Mouse (Mus musculus): Measurements from ENCODE around the gene Usp1.
"Not testable (repeated sequence)": the region's sequence is repeated elsewhere in the genome, so short reads cannot be mapped to it uniquely, and the experiment has no call there.

Gene Usp1

DNA sequence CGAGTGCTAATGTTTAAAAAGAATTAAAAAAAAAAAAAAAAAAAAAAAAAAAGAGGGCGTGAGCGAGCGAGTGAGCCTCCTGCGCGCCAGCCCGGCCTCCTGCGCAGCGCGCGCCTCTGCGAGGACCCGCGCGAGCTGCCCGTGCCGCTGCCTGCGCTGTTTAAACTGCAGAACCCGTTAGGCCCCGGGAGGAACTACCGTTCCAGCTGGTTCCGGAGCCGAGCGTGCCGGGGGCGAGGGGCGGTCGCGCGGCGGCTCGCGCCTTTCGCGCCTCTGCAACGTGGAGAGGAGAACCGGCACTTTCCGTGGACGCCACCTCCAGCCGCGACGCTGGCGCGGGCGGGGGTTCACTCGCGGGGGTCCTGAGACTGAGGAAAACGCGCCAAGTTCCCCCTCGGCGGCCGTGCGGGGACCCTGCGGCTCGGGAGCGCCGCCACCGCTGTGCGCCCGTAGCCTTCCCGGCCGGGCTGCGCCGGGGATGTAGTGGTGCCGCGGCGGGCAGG, at the start of gene Usp1:
Gene Usp1, plus strand, starts transcription at position 243 of the 503 bp plus-strand sequence.
- DNase-seq (ENCODE audit: low read depth, low spot score): no peak

DNA sequence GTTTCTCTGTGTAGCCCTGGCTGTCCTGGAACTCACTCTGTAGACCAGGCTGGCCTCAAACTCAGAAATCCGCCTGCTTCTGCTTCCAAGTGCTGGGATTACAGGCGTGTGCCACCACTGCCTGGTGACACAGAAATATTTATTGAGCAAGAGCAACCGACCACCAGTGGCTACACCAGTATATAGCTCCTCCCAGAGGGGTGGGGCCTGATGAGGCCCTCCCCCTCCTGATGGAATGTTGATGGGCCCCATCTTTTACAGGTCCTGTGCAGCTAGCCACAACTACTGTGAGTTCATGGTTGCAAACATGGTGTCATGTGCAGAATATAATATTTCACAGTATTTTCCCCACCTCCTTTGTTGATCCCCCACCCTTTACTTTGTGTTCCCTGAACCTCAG, 40.9 kb upstream of the Usp1 start:
- no peak for DNase-seq (ENCODE audit: low read depth, low spot score)

GRCm38 (mm10) chr4:98886377-98886776, 37.2 kb upstream of the Usp1 start:
- no peak for DNase-seq (ENCODE audit: low read depth, low spot score)

GRCm38 (mm10) chr4:98887148-98887547, 36.5 kb upstream of the Usp1 start:
- DNase-seq (ENCODE audit: low read depth, low spot score): peak; percentile 43

DNA sequence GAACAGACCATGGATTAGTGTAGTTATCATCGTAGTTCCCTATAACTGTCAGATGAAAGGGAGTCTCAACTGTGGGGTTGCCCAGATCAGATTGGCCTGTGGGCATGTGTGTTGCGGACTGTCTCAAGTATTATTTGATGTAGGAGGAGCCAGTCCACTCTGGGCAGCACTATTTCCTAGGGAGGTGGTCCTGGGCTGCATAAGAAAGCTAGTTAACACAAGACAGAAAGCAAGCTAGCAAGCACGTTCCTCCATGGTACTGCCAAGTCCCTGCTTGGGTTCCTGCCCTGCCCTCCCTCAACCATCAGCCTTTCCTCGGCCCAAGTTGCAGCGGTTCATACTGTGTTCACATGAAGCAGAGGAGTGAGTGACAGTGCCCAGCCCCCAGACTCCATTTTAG, 13.4 kb upstream of the Usp1 start:
- no peak for DNase-seq (ENCODE audit: low read depth, low spot score)

- DNase-seq (ENCODE audit: low read depth, low spot score): no peak
Measured at GRCm38 (mm10) chr4:98917724-98918123, 5.9 kb upstream of the Usp1 start.

- DNase-seq (ENCODE audit: low read depth, low spot score): no peak
Measured at GRCm38 (mm10) chr4:98918204-98918603, 5.4 kb upstream of the Usp1 start.

GRCm38 (mm10) chr4:98920896-98921295, 2.7 kb upstream of the Usp1 start:
- no peak for DNase-seq (ENCODE audit: low read depth, low spot score)

GRCm38 (mm10) chr4:98922061-98922642, 1.5 kb upstream of the Usp1 start:
- DNase-seq (ENCODE audit: low read depth, low spot score): peak; percentile 33

DNA sequence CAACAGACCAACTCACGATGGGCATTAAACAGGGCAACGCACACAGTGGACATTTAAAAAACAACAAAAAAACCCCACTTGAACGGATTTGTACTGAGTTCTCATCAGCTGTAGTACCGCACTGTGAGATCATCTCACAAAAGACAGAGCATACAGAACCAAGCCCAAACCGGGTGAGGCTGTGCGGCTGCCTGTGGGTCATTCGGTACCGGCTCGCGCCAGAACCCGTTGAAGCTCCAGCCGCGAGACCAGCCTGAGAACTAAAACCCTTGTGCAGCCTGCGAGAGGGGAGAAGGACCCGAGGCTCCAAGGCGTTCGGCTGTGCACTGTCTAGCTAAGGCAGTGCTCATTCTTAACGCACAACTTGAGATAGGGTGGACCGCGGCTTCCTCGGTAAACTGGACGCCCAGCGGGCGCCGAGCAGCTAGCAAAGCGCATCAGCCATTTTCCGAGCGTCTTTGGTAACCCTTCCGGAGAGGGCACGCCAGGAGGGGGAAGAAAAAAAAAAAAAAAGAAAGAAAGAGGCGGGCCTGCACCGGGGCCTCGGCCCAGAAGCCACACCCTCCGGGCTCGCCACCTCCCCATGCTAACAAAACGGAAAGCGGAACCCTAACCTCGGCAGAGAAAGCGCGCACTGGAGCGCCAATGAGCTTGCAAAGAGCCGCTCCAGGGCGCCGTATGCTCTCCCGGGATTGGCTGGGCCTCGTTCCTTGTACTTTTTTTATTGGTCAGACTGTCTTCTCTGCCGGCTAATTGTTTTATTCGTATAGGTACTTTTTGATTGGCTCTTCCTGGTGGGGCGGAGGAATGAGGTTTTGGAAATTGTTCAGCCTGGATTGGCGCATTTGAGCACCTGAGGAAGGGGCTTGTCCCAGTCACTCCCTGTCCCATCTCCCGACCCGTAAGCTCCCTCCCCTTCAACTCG, 705 bp upstream of the Usp1 start:
- DNase-seq (ENCODE audit: low read depth, low spot score): peak; percentile 99

DNA sequence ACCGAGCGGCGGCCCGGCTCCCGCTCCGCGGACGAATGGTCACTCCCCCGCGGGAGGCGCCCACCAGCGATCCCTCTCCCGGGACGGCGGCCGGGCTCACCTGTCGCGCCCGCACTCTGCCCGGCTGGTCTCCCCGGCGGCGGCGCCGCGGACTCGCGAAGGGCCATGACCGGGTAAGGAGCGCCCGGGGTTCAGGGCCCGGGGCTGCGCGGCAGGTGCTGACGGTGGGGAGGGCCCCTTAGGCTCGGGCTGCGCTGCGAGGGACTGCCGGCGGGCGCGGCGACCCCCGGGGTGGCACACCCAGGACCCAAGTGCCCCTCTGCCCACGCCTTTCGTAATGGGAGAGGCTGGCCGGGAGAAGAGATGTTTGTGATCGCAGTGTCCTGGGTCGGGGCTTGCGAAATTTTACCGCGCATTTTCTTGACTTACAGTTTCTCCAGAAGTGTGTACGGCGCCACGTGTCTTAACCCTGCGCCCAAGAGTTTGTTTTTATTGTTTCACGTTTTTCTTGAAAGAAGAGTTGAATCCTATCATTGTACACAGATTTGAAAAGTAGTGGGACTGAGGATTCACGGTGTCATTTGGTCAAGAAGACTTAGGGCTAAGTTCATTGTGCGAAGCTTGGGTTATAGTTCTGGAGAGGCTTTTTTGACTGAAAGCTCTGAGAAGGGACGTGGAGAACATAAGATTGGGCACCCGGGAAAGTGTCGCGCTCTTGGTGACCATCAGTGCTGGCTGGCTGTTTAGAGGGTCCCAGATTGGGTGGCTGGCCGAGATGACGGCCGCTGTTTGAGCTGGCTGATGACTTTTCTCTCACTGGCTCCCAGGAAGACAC, 678 bp downstream of the Usp1 start:
- DNase-seq (ENCODE audit: low read depth, low spot score): peak; percentile 61

DNA sequence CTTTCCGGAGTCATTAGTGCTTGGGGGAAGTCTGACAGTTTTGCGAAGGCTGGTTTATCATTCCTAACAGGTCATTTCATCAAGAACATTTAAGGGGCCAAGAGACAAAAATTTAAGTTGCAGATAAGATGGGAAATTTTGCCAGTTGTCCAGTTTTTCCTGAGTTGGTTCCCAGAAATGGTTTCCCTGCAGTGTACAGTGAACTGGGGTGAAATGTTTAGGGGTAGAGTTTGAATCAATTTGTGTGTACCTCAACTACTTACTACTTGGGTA, 1.2 kb downstream of the Usp1 start:
- DNase-seq (ENCODE audit: low read depth, low spot score): no peak

- no peak for DNase-seq (ENCODE audit: low read depth, low spot score)
Measured at GRCm38 (mm10) chr4:98925250-98925781, 1.7 kb downstream of the Usp1 start.

DNA sequence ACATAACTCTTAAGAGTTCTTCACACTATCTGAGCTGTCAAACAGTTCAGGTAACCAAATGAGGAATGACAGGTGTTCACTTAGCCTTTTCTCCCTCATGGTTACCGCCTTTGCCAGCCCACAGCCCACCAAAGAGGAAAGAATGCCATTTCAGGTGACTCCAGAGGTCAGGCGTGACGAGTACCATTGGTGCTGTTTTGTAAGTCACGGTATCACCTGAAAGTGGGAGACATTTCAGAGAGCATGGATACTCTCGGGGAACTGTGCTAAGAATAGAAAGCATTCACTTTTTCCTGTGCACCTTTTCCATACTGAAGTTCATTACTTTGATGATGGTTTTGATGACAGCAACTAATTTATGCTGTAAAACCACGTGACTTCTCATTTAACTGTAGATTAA, 12.4 kb downstream of the Usp1 start:
- DNase-seq (ENCODE audit: low read depth, low spot score): no peak

- DNase-seq (ENCODE audit: low read depth, low spot score): not testable (repeated sequence)
Measured at GRCm38 (mm10) chr4:98938210-98938609, 14.6 kb downstream of the Usp1 start.

DNA sequence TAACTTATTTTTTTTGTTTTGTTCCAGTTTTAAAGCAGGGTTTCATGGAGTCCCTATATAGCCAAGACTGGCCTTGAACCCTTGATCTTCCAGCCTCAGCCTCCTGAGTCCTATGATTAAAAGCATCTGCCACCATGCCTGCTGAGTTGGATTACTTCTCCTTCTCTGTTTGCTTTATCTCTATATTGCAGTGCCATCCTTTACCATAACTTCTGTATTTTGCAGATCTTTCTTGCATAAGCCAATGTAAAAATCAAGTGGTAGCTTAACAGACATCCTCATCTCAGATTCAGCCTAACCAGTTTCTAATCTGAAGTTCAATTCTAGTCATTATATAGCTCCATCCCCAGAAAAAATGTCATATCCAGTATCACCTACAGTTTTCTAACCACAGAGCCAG, 27.0 kb downstream of the Usp1 start:
- DNase-seq (ENCODE audit: low read depth, low spot score): no peak

GRCm38 (mm10) chr4:98955986-98956385, 32.4 kb downstream of the Usp1 start:
- no peak for DNase-seq (ENCODE audit: low read depth, low spot score)

- DNase-seq (ENCODE audit: low read depth, low spot score): no peak
Measured at GRCm38 (mm10) chr4:98960243-98960642, 36.6 kb downstream of the Usp1 start.

DNA sequence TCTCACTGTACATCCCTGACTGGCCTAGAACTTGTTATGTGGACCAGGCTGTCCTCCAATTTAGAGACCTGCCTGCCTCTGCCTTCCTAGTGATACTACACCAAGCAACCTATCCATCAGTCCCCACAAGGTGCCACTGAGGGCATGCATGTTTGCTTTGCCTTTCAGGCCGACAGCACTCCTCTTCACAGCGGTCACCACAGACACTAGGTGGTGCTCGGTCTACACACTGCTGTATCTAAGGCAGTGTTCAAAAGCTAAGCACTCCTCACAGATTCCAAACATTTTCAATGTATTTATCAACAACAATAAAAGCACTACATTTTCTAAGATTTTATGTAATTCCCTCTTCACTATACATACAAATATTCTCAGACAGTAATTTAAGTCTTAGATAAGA, 46.3 kb downstream of the Usp1 start:
- no peak for DNase-seq (ENCODE audit: low read depth, low spot score)

GRCm38 (mm10) chr4:98975741-98976140, 52.1 kb downstream of the Usp1 start:
- no peak for DNase-seq (ENCODE audit: low read depth, low spot score)

DNA sequence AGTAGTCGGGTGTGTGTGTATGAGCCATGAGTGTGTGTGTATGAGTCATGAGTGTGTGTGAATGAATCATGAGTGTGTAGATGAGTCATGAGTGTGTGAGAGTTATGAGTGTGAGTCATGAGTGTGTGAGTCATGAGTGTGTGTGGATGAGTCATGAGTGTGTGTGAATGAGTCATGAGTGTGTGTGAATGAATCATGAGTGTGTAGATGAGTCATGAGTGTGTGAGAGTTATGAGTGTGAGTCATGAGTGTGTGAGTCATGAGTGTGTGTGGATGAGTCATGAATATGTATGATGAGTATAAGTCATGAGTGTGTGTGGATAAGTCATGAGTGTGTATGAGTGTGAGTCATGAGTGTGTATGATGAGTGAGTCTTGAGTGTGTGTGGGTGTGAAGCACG, 54.7 kb downstream of the Usp1 start:
- not testable (repeated sequence) for DNase-seq (ENCODE audit: low read depth, low spot score)

GRCm38 (mm10) chr4:98978693-98979092, 55.1 kb downstream of the Usp1 start:
- no peak for DNase-seq (ENCODE audit: low read depth, low spot score)

Measured in CD4-positive, CD25-positive, alpha-beta regulatory T cell, adult 2 months (primary cell).